Comparison of ENCODE assay signal across 22 mouse cellular contexts in the genomic region with DNA sequence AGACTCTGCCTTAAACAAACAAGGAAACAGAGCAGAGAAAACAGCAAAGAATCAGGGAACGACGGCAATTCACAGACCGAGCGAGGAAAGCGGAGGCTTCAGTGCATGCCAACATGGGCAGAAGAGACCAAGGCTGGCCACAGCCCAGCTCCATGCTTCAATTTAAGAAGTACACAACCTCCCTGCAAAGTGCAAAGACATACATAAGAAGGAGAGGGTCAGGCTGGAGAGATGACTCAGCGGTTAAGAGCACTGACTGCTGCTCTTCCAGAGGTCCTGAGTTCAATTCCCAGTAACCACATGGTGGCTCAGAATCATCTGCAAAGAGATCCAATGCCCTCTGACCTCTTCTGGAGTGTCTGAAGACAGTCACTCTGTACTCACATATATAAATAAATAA. TPM values are rescaled to one million over a fixed set of nuclear protein-coding genes. Genes with fewer than 3 reads are reported as not detected.
DNase-seq lines count a peak whose midpoint lies in the region; ATAC-seq and TF ChIP-seq lines count a peak whose summit lies in the region.
"Had no signal": no experiment of that assay in that cellular context is flagged by ENCODE, and none has a peak within 500 bp of the region (broad histone marks: within the 10 kb centered on the region; RNA-seq: fewer than 3 reads in every experiment).

No protein-coding gene starts in this region.

- in situ Hi-C loops in ES-E14 (cut with MboI; ENCODE audit: low sequenced_read_pairs in 2 of 2, unreplicated experiment in 2 of 2): loop anchor here in 1 of 2 experiments (10.0 kb wide), 2 partner anchors 339 to 409 kb away; no protein-coding TSS in a partner anchor

- H3K9me3 ChIP-seq in megakaryocyte, embryonic 14.5 days: no peaks in the 10 kb centered on the region
- no peaks in the 10 kb centered on the region for H3K9me3 ChIP-seq in ES-E14 (ENCODE audit: control insufficient read depth, insufficient read depth, low read depth, low read length)
- no peaks in the 10 kb centered on the region for H3K9me3 ChIP-seq in liver, postnatal 0 days (ENCODE audit: low read length)
- H3K9me3 ChIP-seq: embryonic facial prominence, embryonic 10.5 days; embryonic facial prominence, embryonic 12.5 days; forebrain, embryonic 13.5 days; forebrain, embryonic 15.5 days had no signal

- H3K4me3 ChIP-seq in megakaryocyte, embryonic 14.5 days (replicated peaks): peak overlapping the region; percentile 25
- no peak overlapping the region for H3K4me3 ChIP-seq in ES-E14 (ENCODE audit: insufficient read depth in 1 of 2, low read depth in 1 of 2, low read length in 2 of 2, poor library complexity in 1 of 2, severe bottlenecking in 1 of 2)
- H3K4me3 ChIP-seq in small intestine, adult 2 months (ENCODE audit: low read depth, low read length): no peak overlapping the region
- no peak overlapping the region for H3K4me3 ChIP-seq in liver, postnatal 0 days (ENCODE audit: low read depth, low read length)
- H3K4me3 ChIP-seq: embryonic facial prominence, embryonic 10.5 days; embryonic facial prominence, embryonic 12.5 days; forebrain, embryonic 13.5 days; forebrain, embryonic 15.5 days had no signal

- ATAC-seq in megakaryocyte, adult 5-6 weeks (ENCODE audit: poor library complexity, severe bottlenecking): no peak
- no peak for ATAC-seq in liver, postnatal 0 days
- ATAC-seq: activated CD4-positive, CD25-positive, alpha-beta regulatory T cell, adult 4 months; CD4-positive, CD25-positive, alpha-beta regulatory T cell, adult 4 months; forebrain, embryonic 13.5 days; forebrain, embryonic 15.5 days; forebrain, postnatal 0 days; Patski had no signal

- TF ChIP-seq POLR2A in small intestine, adult 2 months (IDR thresholded peaks at IDR 0.05; ENCODE audit: low read depth, low read length): no peak

- peaks cover 4% of the 10 kb centered on the region for H3K27me3 ChIP-seq in megakaryocyte, embryonic 14.5 days (replicated peaks)
- no peaks in the 10 kb centered on the region for H3K27me3 ChIP-seq in small intestine, adult 2 months (ENCODE audit: control insufficient read depth, insufficient read depth, low read length)
- H3K27me3 ChIP-seq in liver, postnatal 0 days (ENCODE audit: insufficient read depth, low read length): no peaks in the 10 kb centered on the region
- H3K27me3 ChIP-seq: embryonic facial prominence, embryonic 12.5 days; forebrain, embryonic 13.5 days; forebrain, embryonic 15.5 days; Patski had no signal

- no peak for TF ChIP-seq CTCF in small intestine, adult 2 months (IDR thresholded peaks at IDR 0.05; ENCODE audit: extremely low read depth, insufficient read length, insufficient replicate concordance, low read depth, low read length)
- no peak for TF ChIP-seq CTCF in liver, postnatal 0 days (IDR thresholded peaks at IDR 0.05; ENCODE audit: low read depth)

- no peak for TF ChIP-seq EP300 in liver, postnatal 0 days (IDR thresholded peaks at IDR 0.05; ENCODE audit: low read depth)

- H3K9ac ChIP-seq in ES-E14 (ENCODE audit: insufficient read depth, low read depth, low read length, poor library complexity, severe bottlenecking): no peak overlapping the region
- H3K9ac ChIP-seq in liver, postnatal 0 days (replicated peaks): no peak overlapping the region
- H3K9ac ChIP-seq: embryonic facial prominence, embryonic 12.5 days; forebrain, embryonic 13.5 days; forebrain, embryonic 15.5 days; forebrain, postnatal 0 days had no signal

- DNase-seq in ES-E14 (ENCODE audit: low read depth, low spot score): no peak
- DNase-seq in liver, postnatal 0 days: no peak
- DNase-seq: adrenal gland, adult 8-10 months; adrenal gland, postnatal 14 days; adrenal gland, postnatal 36 days; B cell, adult 2 months; cerebellum, adult 11-12 months; cerebellum, adult 2 months; cerebellum, adult 9-10 months; cerebellum, postnatal 10 days; cerebellum, postnatal 25 days; forebrain, postnatal 0 days had no signal

- H3K36me3 ChIP-seq in megakaryocyte, embryonic 14.5 days (replicated peaks; ENCODE audit: low read length): no peaks in the 10 kb centered on the region
- H3K36me3 ChIP-seq in ES-E14 (ENCODE audit: control insufficient read depth, insufficient read depth, low read length, poor library complexity, severe bottlenecking): no peaks in the 10 kb centered on the region
- H3K36me3 ChIP-seq in small intestine, adult 2 months (ENCODE audit: control insufficient read depth, insufficient read depth, low read length): no peaks in the 10 kb centered on the region
- H3K36me3 ChIP-seq in liver, postnatal 0 days (replicated peaks; ENCODE audit: insufficient read depth, low read length): no peaks in the 10 kb centered on the region
- H3K36me3 ChIP-seq: embryonic facial prominence, embryonic 10.5 days; embryonic facial prominence, embryonic 12.5 days; forebrain, embryonic 15.5 days had no signal

- H3K4me1 ChIP-seq in megakaryocyte, embryonic 14.5 days: peaks cover 81% of the 10 kb centered on the region
- H3K4me1 ChIP-seq in ES-E14 (ENCODE audit: control insufficient read depth in 2 of 2, insufficient read depth in 2 of 2, low read length in 2 of 2, poor library complexity in 1 of 2): peaks cover 3 to 8% of the 10 kb centered on the region in 2 experiments; a peak in 3 of 4 replicates
- H3K4me1 ChIP-seq in small intestine, adult 2 months (ENCODE audit: control insufficient read depth, insufficient read depth, insufficient read length, low read length): peaks cover 19% of the 10 kb centered on the region
- peaks cover 7% of the 10 kb centered on the region for H3K4me1 ChIP-seq in liver, postnatal 0 days (ENCODE audit: insufficient read depth)
- H3K4me1 ChIP-seq: embryonic facial prominence, embryonic 12.5 days; forebrain, embryonic 13.5 days; forebrain, embryonic 15.5 days had no signal

- no peak overlapping the region for H3K27ac ChIP-seq in ES-E14 (ENCODE audit: insufficient read depth, low read depth, low read length, poor library complexity, severe bottlenecking)
- peak overlapping the region; percentile 48; the same call in 1 of the 2 replicates for H3K27ac ChIP-seq in small intestine, adult 2 months (ENCODE audit: insufficient read depth, low read depth, low read length)
- H3K27ac ChIP-seq in liver, postnatal 0 days (ENCODE audit: low read depth): no peak overlapping the region
- H3K27ac ChIP-seq: embryonic facial prominence, embryonic 10.5 days; embryonic facial prominence, embryonic 12.5 days; forebrain, embryonic 13.5 days; forebrain, embryonic 15.5 days had no signal

- 41% methylated on average over 6 of the region's 6 CpGs for WGBS in small intestine, adult 2 months
- 79% methylated on average over 6 of the region's 6 CpGs for WGBS in liver, postnatal 0 days (ENCODE audit: insufficient replicate concordance)

- H3K4me2 ChIP-seq in liver, postnatal 0 days (ENCODE audit: low read depth, low read length): no peak overlapping the region
- H3K4me2 ChIP-seq: embryonic facial prominence, embryonic 12.5 days; forebrain, embryonic 13.5 days; forebrain, embryonic 15.5 days had no signal

TF ChIP-seq in ES-E14, 5 proteins besides CTCF, POLR2A, EP300 and RAD21:
- TF ChIP-seq MAFK (IDR thresholded peaks at IDR 0.05; ENCODE audit: insufficient read depth, low read depth, low read length) (0 out of 2 replicates have a peak, but pooled peaks have one; percentile 37), ZNF384 (IDR thresholded peaks at IDR 0.05; ENCODE audit: low read depth, low read length) (no peak)

RNA-seq across cellular contexts. Expression of gene Sod1, which starts 36.4 kb away (rescaled TPM):
- 453 and 913 TPM in 2 replicates for polyA plus RNA-seq in megakaryocyte, embryonic 14.5 days (2012; ENCODE audit: insufficient read depth, low replicate concordance)
- total RNA-seq in megakaryocyte, adult 5-6 weeks (2015): 695 and 733 TPM in 2 replicates
- 791 and 806 TPM in 2 replicates for total RNA-seq in megakaryocyte, adult 5-6 weeks (2017)
- 990 and 1,081 TPM in 2 replicates for total RNA-seq in ES-E14 (2012; rRNA removed)
- polyA plus RNA-seq in small intestine, adult 2 months (2012; rRNA removed): 247 and 406 TPM in 2 replicates
- polyA plus RNA-seq in liver, postnatal 0 days (2015; fragmentation: Nextera tagmentation; extraction: Ambion mirVana): 1,398 and 1,474 TPM in 2 replicates

RNA-seq across cellular contexts. Expression of gene Tiam1, which starts 40.6 kb away (rescaled TPM):
- polyA plus RNA-seq in megakaryocyte, embryonic 14.5 days (2012; ENCODE audit: insufficient read depth, low replicate concordance): 7.7 and 10.1 TPM in 2 replicates
- total RNA-seq in megakaryocyte, adult 5-6 weeks (2015): 61.3 and 80.9 TPM in 2 replicates
- total RNA-seq in megakaryocyte, adult 5-6 weeks (2017): 60.0 and 74.7 TPM in 2 replicates
- 15.7 and 22.9 TPM in 2 replicates for total RNA-seq in ES-E14 (2012; rRNA removed)
- 1.3 and 1.8 TPM in 2 replicates for polyA plus RNA-seq in small intestine, adult 2 months (2012; rRNA removed)
- polyA plus RNA-seq in liver, postnatal 0 days (2015; fragmentation: Nextera tagmentation; extraction: Ambion mirVana): 3.2 TPM in 2 replicates
